Mouse (Mus musculus) embryonic fibroblast, embryonic 13.5 days (primary cell): ENCODE measurements around the gene Tspan2.

ENCODE experiments used
- CTCF ChIP-seq: IDR thresholded peaks from 2 replicates; pipeline ENCODE4 v1.5.1; 2011; ENCODE audit warnings: mild to moderate bottlenecking, control low read depth, low read length, moderate library complexity, borderline replicate concordance; ENCODE audit not compliant: insufficient read depth
- POLR2A ChIP-seq: IDR thresholded peaks from 2 replicates; pipeline ENCODE4 v1.6.1; 2011; ENCODE audit warnings: low read depth, mild to moderate bottlenecking, control low read depth, low read length, moderate library complexity

DNA sequence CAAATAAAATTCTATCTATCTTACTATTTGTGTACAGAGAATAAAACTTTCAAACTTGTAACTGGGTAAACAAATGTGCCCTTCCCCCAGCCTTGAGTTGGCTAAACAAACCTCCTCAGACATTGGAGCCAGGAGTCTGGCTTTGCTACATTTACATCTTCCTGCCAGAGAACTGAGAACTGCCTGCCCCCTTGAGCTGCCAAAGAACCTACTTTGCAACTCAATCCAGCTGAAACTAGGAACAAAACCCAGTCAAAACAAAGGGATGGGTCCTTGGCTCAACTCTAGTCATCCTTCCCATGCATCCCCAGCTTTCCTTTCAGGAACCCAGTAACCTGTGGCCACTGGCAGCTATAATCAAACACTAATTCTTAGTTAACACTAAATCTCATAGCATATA lies 114.3 kb downstream of the Tspan2 start:
- no peak for TF ChIP-seq POLR2A
- no peak for TF ChIP-seq CTCF
